Mouse (Mus musculus) CD4-positive, CD25-positive, alpha-beta regulatory T cell, adult 9 weeks (primary cell): ENCODE data around the gene Rexo2. TPM values are rescaled to one million over a fixed set of nuclear protein-coding genes. Genes with fewer than 3 reads are reported as not detected.

ENCODE experiments used
- polyA plus RNA-seq: library from polyadenylated mRNA; unstranded; fragments of 100-300 nt; shearing (Covaris generic); gene quantifications from one replicate; pipeline ENCODE4 v1.2.1, GENCODE M21; 2017

The Rexo2 gene
- 143 TPM for polyA plus RNA-seq

GRCm38 (mm10) chr9:48480411-48481213 lies at the start of gene Rexo2:
Gene Rexo2, minus strand, starts transcription at chr9:48480623.

GRCm38 (mm10) chr9:48494817-48495547 lies 14.6 kb upstream of the Rexo2 start, which contains the start of the genes Rbm7 and Gm5617:
Gene Rbm7, minus strand, starts transcription at chr9:48495299.
Gene Gm5617, plus strand, starts transcription at chr9:48495442.

Other genes starting within 250 kb of the Rexo2 start
- 0.14 TPM for gene Nxpe2, start 127.2 kb downstream of the Rexo2 start, polyA plus RNA-seq
- gene Rbm7, start 14.7 kb upstream of the Rexo2 start, polyA plus RNA-seq = 205 TPM
- 23.5 TPM for gene Gm5617, start 14.8 kb upstream of the Rexo2 start, polyA plus RNA-seq
- not detected for gene Nnmt, start 124.5 kb upstream of the Rexo2 start, polyA plus RNA-seq